Mouse (Mus musculus) v-Abl transformed pro-B cells (cell line): ENCODE measurements at regions not wholly inside any gene's neighbourhood (a gene's known extent, or its start where the extent isn't known, plus 50 kb on each side); places are given as distances from the start of the nearest gene placed in this dataset.

ENCODE experiments used
- in situ Hi-C, 2 experiments: fragments of 400-800 bp; cut with MboI; formaldehyde crosslinking; loops; one replicate each; pipeline ENCODE4 v1.15.1; 2025; ENCODE audit not compliant: unreplicated experiment in 2 of 2

GRCm38 (mm10) chr12:54577235-54577634 lies 79.1 kb downstream of the Sptssa start:
- in situ Hi-C loops: no loop called here

- in situ Hi-C loops: no loop called here
Observed at GRCm38 (mm10) chr12:54576821-54577220, 79.6 kb downstream of the Sptssa start.

GRCm38 (mm10) chr12:54572866-54573265 lies 83.5 kb downstream of the Sptssa start:
- in situ Hi-C loops: loop anchor here (25.0 kb wide), 1 partner anchor 1661 kb away; no protein-coding TSS in a partner anchor

- in situ Hi-C loops: loop anchor here (25.0 kb wide), 1 partner anchor 1656 kb away; no protein-coding TSS in a partner anchor
Observed at GRCm38 (mm10) chr12:54568078-54568931, 88.1 kb downstream of the Sptssa start.

- in situ Hi-C loops: loop anchor here (25.0 kb wide), 1 partner anchor 1655 kb away; no protein-coding TSS in a partner anchor
Observed at GRCm38 (mm10) chr12:54567426-54567790, 89.0 kb downstream of the Sptssa start.

GRCm38 (mm10) chr12:54566532-54567425 lies 89.6 kb downstream of the Sptssa start:
- in situ Hi-C loops: loop anchor here (25.0 kb wide), 1 partner anchor 1654 kb away; no protein-coding TSS in a partner anchor

- in situ Hi-C loops: loop anchor here (25.0 kb wide), 1 partner anchor 1650 kb away; no protein-coding TSS in a partner anchor
Observed at GRCm38 (mm10) chr12:54561981-54562380, 94.4 kb downstream of the Sptssa start.

GRCm38 (mm10) chr12:54558106-54558505 lies 98.3 kb downstream of the Sptssa start:
- in situ Hi-C loops: loop anchor here (25.0 kb wide), 1 partner anchor 1646 kb away; no protein-coding TSS in a partner anchor

- in situ Hi-C loops: loop anchor here (25.0 kb wide), 1 partner anchor 1637 kb away; no protein-coding TSS in a partner anchor
Observed at GRCm38 (mm10) chr12:54549659-54550058, 106.7 kb downstream of the Sptssa start.

GRCm38 (mm10) chr12:54545821-54546608 lies 110.4 kb downstream of the Sptssa start:
- in situ Hi-C loops: no loop called here

GRCm38 (mm10) chr12:54538320-54538705 lies 118.1 kb downstream of the Sptssa start:
- in situ Hi-C loops: no loop called here

- in situ Hi-C loops: no loop called here
Observed at GRCm38 (mm10) chr12:54537690-54538319, 118.6 kb downstream of the Sptssa start.

GRCm38 (mm10) chr12:54537022-54537421 lies 119.4 kb downstream of the Sptssa start:
- in situ Hi-C loops: no loop called here

GRCm38 (mm10) chr12:54535556-54536516 lies 120.5 kb downstream of the Sptssa start:
- in situ Hi-C loops: no loop called here

GRCm38 (mm10) chr12:54534910-54535309 lies 121.5 kb downstream of the Sptssa start:
- in situ Hi-C loops: no loop called here

- in situ Hi-C loops: no loop called here
Observed at GRCm38 (mm10) chr12:54533134-54533533, 123.2 kb downstream of the Sptssa start.

GRCm38 (mm10) chr12:54532062-54532461 lies 124.3 kb downstream of the Sptssa start:
- in situ Hi-C loops: no loop called here

- in situ Hi-C loops: no loop called here
Observed at GRCm38 (mm10) chr12:54528046-54528445, 128.3 kb downstream of the Sptssa start.

GRCm38 (mm10) chr12:54527577-54527976 lies 128.8 kb downstream of the Sptssa start:
- in situ Hi-C loops: no loop called here
